8 mouse cellular contexts compared by ENCODE assay signal in the genomic region with DNA sequence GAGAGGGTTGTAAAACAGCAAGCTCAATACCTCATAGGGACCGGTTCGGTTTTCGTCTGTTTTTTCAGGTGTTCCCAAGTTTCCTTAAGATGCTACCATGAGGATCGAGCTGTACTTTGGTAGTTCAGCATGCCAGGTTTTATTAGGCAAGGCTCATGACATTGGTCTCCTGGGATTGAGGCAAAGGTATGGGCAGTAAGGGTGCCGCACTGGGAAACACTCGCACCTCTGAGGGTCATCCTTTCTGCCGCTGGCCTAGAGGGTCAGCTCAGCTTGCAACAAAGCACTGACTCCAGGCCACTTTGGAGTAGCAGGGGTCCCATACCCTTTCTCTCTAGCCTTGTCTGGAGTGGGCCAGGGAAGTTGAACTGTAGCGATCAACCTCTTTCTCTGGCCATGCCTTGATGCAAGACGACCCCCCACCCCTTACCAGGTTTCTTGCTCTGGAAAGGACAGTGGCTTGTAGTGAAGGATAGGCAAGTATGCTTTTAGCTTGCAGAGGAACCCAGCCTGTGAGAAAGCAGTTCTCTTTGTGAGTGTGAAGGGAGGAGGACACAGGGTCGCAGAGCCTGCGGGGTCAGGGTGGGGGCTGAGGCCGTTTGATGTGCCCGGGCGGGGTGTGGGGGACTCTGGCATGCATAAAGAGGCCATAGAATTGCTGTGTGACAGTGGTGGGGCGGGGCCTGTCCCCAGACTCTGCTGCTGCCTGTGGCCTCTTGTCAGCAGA. TPM values are rescaled to one million over a fixed set of nuclear protein-coding genes. Genes with fewer than 3 reads are reported as not detected.
DNase-seq lines count a peak whose midpoint lies in the region; ATAC-seq and TF ChIP-seq lines count a peak whose summit lies in the region.
"Had no signal": no experiment of that assay in that cellular context is flagged by ENCODE, and none has a peak within 500 bp of the region (broad histone marks: within the 10 kb centered on the region; RNA-seq: fewer than 3 reads in every experiment).

No protein-coding gene starts in this region.

- H3K27me3 ChIP-seq in hindbrain, embryonic 12.5 days: 0 out of 2 replicates have a peak, but pooled peaks cover 3% of the 10 kb centered on the region
- no peaks in the 10 kb centered on the region for H3K27me3 ChIP-seq in liver, embryonic 14.5 days (ENCODE audit: control insufficient read depth, insufficient read depth, low read length)
- H3K27me3 ChIP-seq in stomach, embryonic 16.5 days (ENCODE audit: control insufficient read depth, insufficient read depth, low read length): no peaks in the 10 kb centered on the region

- no peaks in the 10 kb centered on the region for H3K36me3 ChIP-seq in hindbrain, embryonic 12.5 days
- H3K36me3 ChIP-seq in liver, embryonic 14.5 days (replicated peaks; ENCODE audit: control insufficient read depth, insufficient read depth, low read depth): no peaks in the 10 kb centered on the region
- no peaks in the 10 kb centered on the region for H3K36me3 ChIP-seq in stomach, embryonic 16.5 days (ENCODE audit: control insufficient read depth, insufficient read depth, low read length)

- H3K9ac ChIP-seq in hindbrain, embryonic 12.5 days: peak overlapping the region; percentile 28; the same call in 1 of the 2 replicates
- H3K9ac ChIP-seq in liver, embryonic 14.5 days (replicated peaks): no peak overlapping the region
- peak overlapping the region; percentile 16 for H3K9ac ChIP-seq in stomach, embryonic 16.5 days (ENCODE audit: low read length)

- H3K4me2 ChIP-seq in hindbrain, embryonic 12.5 days (replicated peaks): peak overlapping the region; percentile 29
- H3K4me2 ChIP-seq in liver, embryonic 14.5 days (ENCODE audit: low read depth): peak overlapping the region; percentile 18; the same call in 1 of the 2 replicates
- no peak overlapping the region for H3K4me2 ChIP-seq in stomach, embryonic 16.5 days (ENCODE audit: low read depth, low read length)

- peak; percentile 41 for DNase-seq in thymus, postnatal 0 days (ENCODE audit: low spot score)
- no peak for DNase-seq in thymus, adult 18-20 months
- DNase-seq in liver, embryonic 14.5 days (ENCODE audit: low read depth in 3 of 3, low spot score in 3 of 3): no peak
- DNase-seq in right cerebral cortex, postnatal 4 days: no peak
- DNase-seq in adrenal gland, postnatal 10 days: no peak
- DNase-seq: cerebellum, adult 11 months had no signal

- peak overlapping the region; percentile 75 for H3K27ac ChIP-seq in hindbrain, embryonic 12.5 days
- H3K27ac ChIP-seq in liver, embryonic 14.5 days: no peak overlapping the region
- no peak overlapping the region for H3K27ac ChIP-seq in stomach, embryonic 16.5 days (ENCODE audit: low read length)

- no peaks in the 10 kb centered on the region for H3K9me3 ChIP-seq in hindbrain, embryonic 12.5 days (replicated peaks)
- no peaks in the 10 kb centered on the region for H3K9me3 ChIP-seq in liver, embryonic 14.5 days (ENCODE audit: control insufficient read depth, low read length)
- no peaks in the 10 kb centered on the region for H3K9me3 ChIP-seq in stomach, embryonic 16.5 days (replicated peaks; ENCODE audit: control insufficient read depth, low read length)

- peak; percentile 67 for ATAC-seq in hindbrain, embryonic 12.5 days (ENCODE audit: low FRiP score)
- ATAC-seq in liver, embryonic 14.5 days (ENCODE audit: insufficient read depth): 0 out of 2 replicates have a peak, but pooled peaks have one; percentile 11
- peak; percentile 14; the same call in 1 of the 2 replicates for ATAC-seq in stomach, embryonic 16.5 days (ENCODE audit: insufficient read depth, low FRiP score)

- H3K4me1 ChIP-seq in hindbrain, embryonic 12.5 days: peaks cover 46% of the 10 kb centered on the region
- H3K4me1 ChIP-seq in liver, embryonic 14.5 days (replicated peaks; ENCODE audit: control insufficient read depth in 2 of 2, insufficient read depth in 2 of 2, low read length in 1 of 2): peaks cover 0 to 13% of the 10 kb centered on the region in 2 experiments; a peak in 2 of 4 replicates
- peaks cover 25% of the 10 kb centered on the region for H3K4me1 ChIP-seq in stomach, embryonic 16.5 days (ENCODE audit: control insufficient read depth, insufficient read depth, low read length)

- H3K4me3 ChIP-seq in hindbrain, embryonic 12.5 days: no peak overlapping the region
- H3K4me3 ChIP-seq in liver, embryonic 14.5 days (ENCODE audit: insufficient read depth in 1 of 2, low read depth in 2 of 2, low read length in 2 of 2): no peak overlapping the region
- no peak overlapping the region for H3K4me3 ChIP-seq in stomach, embryonic 16.5 days (replicated peaks; ENCODE audit: low read length)

- TF ChIP-seq CTCF in liver, embryonic 14.5 days (IDR thresholded peaks at IDR 0.05; ENCODE audit: low read depth): no peak

- WGBS in hindbrain, embryonic 12.5 days: 3% methylated on average over 15 of the region's 15 CpGs
- WGBS in liver, embryonic 14.5 days (ENCODE audit: insufficient replicate concordance): 33% methylated on average over 15 of the region's 15 CpGs
- WGBS in stomach, embryonic 16.5 days: 43% methylated on average over 15 of the region's 15 CpGs

- TF ChIP-seq EP300 in liver, embryonic 14.5 days (IDR thresholded peaks at IDR 0.05; ENCODE audit: low read depth): no peak

RNA-seq across cellular contexts. Expression of gene Slc45a3, which starts 9.2 kb away (rescaled TPM):
- polyA plus RNA-seq in thymus, postnatal 0 days (2015; fragmentation: Nextera tagmentation; extraction: Ambion mirVana): 2.7 and 3.0 TPM in 2 replicates
- 5.6 and 6.4 TPM in 2 replicates for polyA plus RNA-seq in hindbrain, embryonic 12.5 days (2016; fragmentation: Nextera tagmentation; extraction: Ambion mirVana)
- polyA plus RNA-seq in liver, embryonic 14.5 days (2012; rRNA removed): 1.9 and 2.4 TPM in 2 replicates
- 1.8 and 2.5 TPM in 2 replicates for polyA plus RNA-seq in liver, embryonic 14.5 days (2014; fragmentation: Nextera tagmentation; extraction: Ambion mirVana)
- polyA plus RNA-seq in stomach, embryonic 16.5 days (2015; fragmentation: Nextera tagmentation; extraction: Ambion mirVana): 10.5 and 12.1 TPM in 2 replicates
- 10 to 100 TPM in 1 of 2 experiments, 1 to 10 TPM in 1; 9.9 to 13.8 TPM for total RNA-seq in adrenal gland, postnatal 10 days (2021)

RNA-seq across cellular contexts. Expression of gene Elk4, which starts 35.5 kb away (rescaled TPM):
- 43.2 and 56.0 TPM in 2 replicates for polyA plus RNA-seq in thymus, postnatal 0 days (2015; fragmentation: Nextera tagmentation; extraction: Ambion mirVana)
- 18.5 and 21.7 TPM in 2 replicates for polyA plus RNA-seq in hindbrain, embryonic 12.5 days (2016; fragmentation: Nextera tagmentation; extraction: Ambion mirVana)
- polyA plus RNA-seq in liver, embryonic 14.5 days (2012; rRNA removed): 8.8 and 9.1 TPM in 2 replicates
- 8.9 and 12.0 TPM in 2 replicates for polyA plus RNA-seq in liver, embryonic 14.5 days (2014; fragmentation: Nextera tagmentation; extraction: Ambion mirVana)
- 18.6 and 21.3 TPM in 2 replicates for polyA plus RNA-seq in stomach, embryonic 16.5 days (2015; fragmentation: Nextera tagmentation; extraction: Ambion mirVana)
- 100 to 1,000 TPM; 115 to 128 TPM for total RNA-seq in adrenal gland, postnatal 10 days (2021)

Comparison
In these comparisons a context has a peak if more than half of its experiments do, and no peak if none do; other contexts are left out.
1. ATAC-seq: peak in every context shown above with its lines; median percentile 67 in hindbrain, embryonic 12.5 days; 14 in stomach, embryonic 16.5 days; 11 in liver, embryonic 14.5 days.